Mouse (Mus musculus) ES-E14 (cell line): ENCODE data around the gene Desi1.

ENCODE experiments used
- CHD2 ChIP-seq: IDR thresholded peaks from 2 replicates; pipeline ENCODE4 v1.6.1; 2014; ENCODE audit warnings: mild to moderate bottlenecking, low read depth, low read length, inconsistent platforms
- ZNF384 ChIP-seq: IDR thresholded peaks from 2 replicates; pipeline ENCODE4 v1.6.1; 2012; ENCODE audit warnings: low read depth, low read length, inconsistent platforms

DNA sequence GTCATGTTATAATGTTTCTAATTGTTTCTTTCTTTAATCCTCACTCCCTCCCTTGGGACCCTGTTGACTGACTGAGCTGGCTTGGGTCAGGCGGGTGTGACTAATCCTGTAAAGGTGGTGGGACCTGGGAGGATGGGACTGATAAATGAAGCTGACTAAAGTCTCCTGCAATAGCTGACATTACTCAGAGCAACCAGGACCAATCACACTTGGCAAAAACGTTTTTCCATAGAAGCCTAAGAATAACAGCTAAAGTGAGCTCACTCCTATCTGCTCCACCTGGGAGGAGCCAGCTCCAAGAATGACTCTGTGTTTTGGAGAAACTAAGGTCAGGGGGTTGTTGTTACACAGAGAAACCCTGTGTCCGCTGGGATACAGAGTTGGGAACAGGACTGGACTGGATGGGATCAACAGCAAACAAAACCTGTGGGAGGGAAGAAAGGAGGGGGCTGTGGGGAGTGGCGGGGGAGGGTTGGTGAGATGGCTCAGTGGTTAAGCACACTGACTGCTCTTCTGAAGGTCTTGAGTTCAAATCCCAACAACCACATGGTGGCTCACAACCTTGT is 68.6 kb downstream of the Desi1 start:
- TF ChIP-seq ZNF384 (no peak), CHD2 (no peak)
